In the genomic region with DNA sequence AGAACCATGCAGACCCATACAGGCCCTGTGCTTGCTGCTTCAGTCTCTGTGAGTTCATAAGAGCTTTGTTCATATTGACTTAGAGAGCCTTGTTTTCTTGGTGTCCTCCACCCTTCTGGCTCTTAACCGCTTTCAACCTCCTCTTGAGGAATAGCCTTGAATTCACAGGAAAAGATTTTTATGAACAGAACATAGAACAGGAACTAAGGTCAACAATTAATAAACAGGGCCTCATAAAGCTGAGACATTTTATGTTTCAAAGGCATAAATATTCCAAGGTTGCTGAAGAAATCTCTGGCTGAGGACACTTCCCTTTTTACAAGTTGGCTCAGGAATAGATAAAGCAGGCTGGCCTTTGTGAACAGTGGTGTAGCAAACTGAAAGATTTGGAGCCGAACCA, we compare ENCODE assay signal across 26 mouse cellular contexts. TPM values are rescaled to one million over a fixed set of nuclear protein-coding genes. Genes with fewer than 3 reads are reported as not detected.
DNase-seq lines count a peak whose midpoint lies in the region; ATAC-seq and TF ChIP-seq lines count a peak whose summit lies in the region.
"Had no signal": no experiment of that assay in that cellular context is flagged by ENCODE, and none has a peak within 500 bp of the region (broad histone marks: within the 10 kb centered on the region; RNA-seq: fewer than 3 reads in every experiment).

No protein-coding gene starts in this region.

- TF ChIP-seq CTCF in kidney, postnatal 0 days (IDR thresholded peaks at IDR 0.05; ENCODE audit: low read depth): no peak
- TF ChIP-seq CTCF in MEL (IDR thresholded peaks at IDR 0.05 in 2 of 3, conservative IDR thresholded peaks at IDR 0.05 in 1 of 3; ENCODE audit: control insufficient read depth in 1 of 3, insufficient read depth in 1 of 3, low read depth in 2 of 3, low read length in 3 of 3, poor library complexity in 1 of 3, severe bottlenecking in 1 of 3): no peak

- H3K9ac ChIP-seq in kidney, postnatal 0 days (ENCODE audit: low read depth, low read length): no peak overlapping the region
- H3K9ac ChIP-seq in MEL (ENCODE audit: control insufficient read depth, low read depth, low read length, poor library complexity, severe bottlenecking): no peak overlapping the region
- no peak overlapping the region for H3K9ac ChIP-seq in intestine, embryonic 15.5 days
- H3K9ac ChIP-seq: forebrain, postnatal 0 days; hindbrain, embryonic 12.5 days; hindbrain, embryonic 15.5 days had no signal

- TF ChIP-seq EP300 in MEL (IDR thresholded peaks at IDR 0.05; ENCODE audit: low read depth in 1 of 2, low read length in 2 of 2): no peak

- no peak for TF ChIP-seq RAD21 in MEL (IDR thresholded peaks at IDR 0.05; ENCODE audit: low read depth, low read length)

- H3K4me1 ChIP-seq in kidney, postnatal 0 days (replicated peaks; ENCODE audit: insufficient read depth, low read length): 0 out of 2 replicates have a peak, but pooled peaks cover 3% of the 10 kb centered on the region
- H3K4me1 ChIP-seq in MEL (ENCODE audit: control insufficient read depth in 1 of 2, insufficient read depth in 2 of 2, low read length in 2 of 2): no peaks in the 10 kb centered on the region
- H3K4me1 ChIP-seq in intestine, embryonic 15.5 days (replicated peaks): no peaks in the 10 kb centered on the region
- H3K4me1 ChIP-seq: forebrain, embryonic 10.5 days; hindbrain, embryonic 12.5 days; hindbrain, embryonic 15.5 days had no signal

- no peak for TF ChIP-seq POLR2A in MEL (IDR thresholded peaks at IDR 0.05; ENCODE audit: control insufficient read depth in 1 of 2, insufficient read depth in 1 of 2, low read depth in 1 of 2, low read length in 2 of 2, poor library complexity in 1 of 2)

- H3K27ac ChIP-seq in kidney, postnatal 0 days: peak overlapping the region; percentile 71; the same call in 1 of the 2 replicates
- H3K27ac ChIP-seq in MEL (ENCODE audit: control insufficient read depth, low read depth, low read length): no peak overlapping the region
- no peak overlapping the region for H3K27ac ChIP-seq in intestine, embryonic 15.5 days
- H3K27ac ChIP-seq: forebrain, embryonic 10.5 days; gastrocnemius, adult 2 months; hindbrain, embryonic 12.5 days; hindbrain, embryonic 15.5 days had no signal

- peak; percentile 22 for DNase-seq in kidney, adult 9 months
- DNase-seq in kidney, postnatal 10 days: no peak
- DNase-seq in kidney, postnatal 0 days (ENCODE audit: low spot score): peak; percentile 91
- no peak for DNase-seq in kidney, postnatal 4 days
- peak; percentile 2 for DNase-seq in MEL (ENCODE audit: low read depth, low spot score)
- DNase-seq: adrenal gland, adult 8-10 months; adrenal gland, postnatal 25 days; B cell, adult 2 months; cerebellum, adult 11-12 months; cerebellum, adult 8-10 months; cerebellum, postnatal 10 days; cerebellum, postnatal 36 days; forebrain, postnatal 0 days; gastrocnemius, adult 2 months; gastrocnemius, postnatal 14 days; heart, adult 11 months had no signal

- ATAC-seq in kidney, postnatal 0 days (replicated peaks; ENCODE audit: low FRiP score, low read depth): no peak
- ATAC-seq in common myeloid progenitor, adult 5-6 weeks (replicated peaks; ENCODE audit: low read depth, poor library complexity, severe bottlenecking): 0 out of 2 replicates have a peak, but pooled peaks have one; percentile 36
- ATAC-seq in intestine, embryonic 15.5 days: no peak
- ATAC-seq: activated CD4-positive, CD25-positive, alpha-beta regulatory T cell, adult 4 months; forebrain, embryonic 14.5 days; forebrain, postnatal 0 days had no signal

- H3K27me3 ChIP-seq in kidney, postnatal 0 days (ENCODE audit: insufficient read depth, low read length): no peaks in the 10 kb centered on the region
- H3K27me3 ChIP-seq in MEL (ENCODE audit: control insufficient read depth in 1 of 2, insufficient read depth in 2 of 2, low read length in 2 of 2): no peaks in the 10 kb centered on the region
- H3K27me3 ChIP-seq in intestine, embryonic 15.5 days (replicated peaks): no peaks in the 10 kb centered on the region
- H3K27me3 ChIP-seq: CH12.LX; hindbrain, embryonic 12.5 days; hindbrain, embryonic 15.5 days had no signal

- no peak overlapping the region for H3K4me2 ChIP-seq in kidney, postnatal 0 days (ENCODE audit: low read length)
- no peak overlapping the region for H3K4me2 ChIP-seq in intestine, embryonic 15.5 days (replicated peaks)
- H3K4me2 ChIP-seq: heart, embryonic 11.5 days; hindbrain, embryonic 12.5 days; hindbrain, embryonic 15.5 days had no signal

- no peaks in the 10 kb centered on the region for H3K79me2 ChIP-seq in MEL (ENCODE audit: control insufficient read depth, insufficient read depth, low read length, poor library complexity)

- WGBS in kidney, postnatal 0 days: 42% methylated on average over 2 of the region's 2 CpGs
- WGBS in intestine, embryonic 15.5 days: 77% methylated on average over 2 of the region's 2 CpGs

- H3K4me3 ChIP-seq in kidney, postnatal 0 days (replicated peaks; ENCODE audit: low read depth, low read length): no peak overlapping the region
- no peak overlapping the region for H3K4me3 ChIP-seq in MEL (ENCODE audit: control insufficient read depth in 1 of 2, insufficient read depth in 1 of 2, low read depth in 2 of 2, low read length in 2 of 2)
- no peak overlapping the region for H3K4me3 ChIP-seq in intestine, embryonic 15.5 days (replicated peaks)
- H3K4me3 ChIP-seq: forebrain, embryonic 10.5 days; gastrocnemius, adult 2 months; hindbrain, embryonic 12.5 days; hindbrain, embryonic 15.5 days had no signal

- no peaks in the 10 kb centered on the region for H3K9me3 ChIP-seq in kidney, postnatal 0 days (replicated peaks; ENCODE audit: low read length)
- H3K9me3 ChIP-seq in MEL (replicated peaks; ENCODE audit: insufficient read depth, low read length): no peaks in the 10 kb centered on the region
- H3K9me3 ChIP-seq in intestine, embryonic 15.5 days: no peaks in the 10 kb centered on the region
- H3K9me3 ChIP-seq: forebrain, embryonic 10.5 days; G1E; hindbrain, embryonic 12.5 days; hindbrain, embryonic 15.5 days had no signal

- H3K36me3 ChIP-seq in kidney, postnatal 0 days (ENCODE audit: insufficient read depth, low read length): no peaks in the 10 kb centered on the region
- H3K36me3 ChIP-seq in MEL (ENCODE audit: control insufficient read depth in 1 of 2, insufficient read depth in 2 of 2, low read length in 2 of 2): no peaks in the 10 kb centered on the region
- no peaks in the 10 kb centered on the region for H3K36me3 ChIP-seq in intestine, embryonic 15.5 days
- H3K36me3 ChIP-seq: forebrain, embryonic 10.5 days; G1E; hindbrain, embryonic 12.5 days; hindbrain, embryonic 15.5 days had no signal

TF ChIP-seq in MEL, 35 proteins besides CTCF, POLR2A, EP300 and RAD21:
- TF ChIP-seq SIN3A (IDR thresholded peaks at IDR 0.05; ENCODE audit: low read length) (no peak), MYB (IDR thresholded peaks at IDR 0.05; ENCODE audit: low read depth, low read length) (no peak), BHLHE40 (IDR thresholded peaks at IDR 0.05; ENCODE audit: borderline replicate concordance, low read depth, low read length) (no peak), TBP (IDR thresholded peaks at IDR 0.05; ENCODE audit: low read depth, low read length) (no peak), USF1 (IDR thresholded peaks at IDR 0.05; ENCODE audit: low read depth, low read length) (no peak), TAL1 (IDR thresholded peaks at IDR 0.05; ENCODE audit: low read length) (no peak), JUND (IDR thresholded peaks at IDR 0.05; ENCODE audit: low read depth, low read length) (no peak), USF2 (IDR thresholded peaks at IDR 0.05; ENCODE audit: borderline replicate concordance in 1 of 2, insufficient read depth in 1 of 2, low read depth in 1 of 2, low read length in 2 of 2) (no peak), NELFE (IDR thresholded peaks at IDR 0.05; ENCODE audit: low read depth, low read length) (no peak), GATA1 (IDR thresholded peaks at IDR 0.05; ENCODE audit: low read depth, low read length) (no peak)

RNA-seq across cellular contexts. Expression of gene Gucy1a1, which starts 21.5 kb away (rescaled TPM):
- 72.4 and 72.5 TPM in 2 replicates for polyA plus RNA-seq in kidney, postnatal 0 days (2015; fragmentation: Nextera tagmentation; extraction: Ambion mirVana)
- total RNA-seq in MEL (2012; rRNA removed): not detected in 2 replicates
- polyA plus RNA-seq in MEL (2012; ENCODE audit: insufficient read depth in 1 of 2, insufficient read length in 2 of 2, low read depth in 1 of 2, low replicate concordance in 2 of 2, missing spikeins in 1 of 2): not detected
- total RNA-seq in common myeloid progenitor, adult 5-6 weeks (2017): 3.0 and 4.5 TPM in 2 replicates
- 43.1 and 46.1 TPM in 2 replicates for polyA plus RNA-seq in intestine, embryonic 15.5 days (2015; fragmentation: Nextera tagmentation; extraction: Ambion mirVana)
- total RNA-seq: CH12.LX had no signal
- polyA plus RNA-seq: G1E had no signal

Comparison
In these comparisons a context has a peak if more than half of its experiments do, and no peak if none do; other contexts are left out.
1. DNase-seq: peak in kidney, adult 9 months (single experiment), kidney, postnatal 0 days (single experiment) and MEL (single experiment); none in kidney, postnatal 10 days (single experiment) and kidney, postnatal 4 days (0 of 2).
2. RNA of gene Gucy1a1, which starts 21.5 kb away (polyA plus RNA-seq): 72.4 to 72.5 TPM in kidney, postnatal 0 days and 43.1 to 46.1 TPM in intestine, embryonic 15.5 days; not detected in MEL; every median in the first group is over 10 times any median in the second.